Mouse (Mus musculus) lung, postnatal 25 days (tissue): Measurements from ENCODE around the gene 4930402H24Rik.

Experiments
- DNase-seq: peaks from one replicate; pipeline ENCODE4 v3.0.0; 2022; ENCODE audit warnings: low spot score

The 4930402H24Rik gene

DNA sequence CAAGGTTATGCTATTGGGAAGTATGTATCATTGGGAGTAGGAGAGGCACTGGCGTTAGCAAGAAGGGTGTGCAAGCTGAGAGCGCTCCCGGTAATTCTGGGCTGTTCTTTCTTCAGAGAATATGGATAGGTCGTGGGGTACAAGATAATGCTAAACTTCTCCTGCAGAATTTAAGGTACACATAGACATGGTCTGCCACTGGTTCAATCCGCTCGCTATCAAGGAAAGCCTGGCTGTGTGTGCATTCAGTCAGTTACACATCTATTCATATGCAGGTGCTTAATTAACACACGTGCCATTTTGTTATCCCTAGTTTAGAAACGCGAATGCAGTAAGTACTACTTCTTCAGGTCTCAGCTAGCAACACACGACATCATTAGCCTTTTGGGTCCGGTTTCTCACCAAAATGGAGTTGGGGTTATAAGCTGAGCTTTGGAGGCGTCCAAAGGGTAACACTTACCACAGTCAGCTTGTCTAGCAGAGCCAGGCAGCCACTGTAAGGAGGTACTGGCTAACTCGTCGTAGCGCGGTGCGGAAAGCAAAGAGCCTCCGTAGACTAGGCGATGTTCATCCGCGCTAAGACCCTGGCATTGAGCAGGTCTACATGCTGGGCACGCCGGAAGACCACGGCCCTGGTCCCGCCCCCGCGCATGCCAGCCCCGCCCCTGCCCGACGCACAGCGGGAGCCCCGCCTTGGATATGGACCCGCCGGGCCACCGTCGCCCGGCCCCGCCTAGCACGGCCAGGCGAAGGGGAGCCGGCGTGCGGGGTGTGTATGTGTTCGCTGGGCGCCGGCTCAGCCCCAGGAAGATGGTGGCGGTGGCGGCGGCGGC, at the start of gene 4930402H24Rik, which contains the start of gene Atrn:
Gene 4930402H24Rik (minus strand): TSS at position 656 of the 833 bp plus-strand sequence.
Gene Atrn (plus strand): TSS at position 745 of the 833 bp plus-strand sequence.
- DNase-seq = peak; percentile 90

DNA sequence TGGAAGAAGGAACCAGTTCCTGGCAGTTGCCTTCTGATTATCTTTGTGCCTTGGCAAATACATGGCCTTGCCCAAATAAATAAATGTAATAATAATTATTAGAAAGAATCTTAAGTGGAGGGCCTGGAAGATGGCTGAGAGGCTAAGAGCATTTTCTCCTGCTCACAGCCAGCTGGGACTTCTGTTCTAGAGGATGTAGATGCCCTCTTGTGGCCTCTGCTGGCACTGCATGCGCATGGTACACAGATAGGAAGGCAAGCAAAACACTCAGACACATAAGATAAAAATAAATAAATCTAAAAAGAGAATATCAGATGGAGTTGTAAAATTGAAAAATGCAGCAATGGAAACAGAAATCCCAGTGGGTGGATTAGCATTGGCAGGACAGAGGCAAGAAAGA, 44.3 kb upstream of the 4930402H24Rik start:
- peak; percentile 85 for DNase-seq

DNA sequence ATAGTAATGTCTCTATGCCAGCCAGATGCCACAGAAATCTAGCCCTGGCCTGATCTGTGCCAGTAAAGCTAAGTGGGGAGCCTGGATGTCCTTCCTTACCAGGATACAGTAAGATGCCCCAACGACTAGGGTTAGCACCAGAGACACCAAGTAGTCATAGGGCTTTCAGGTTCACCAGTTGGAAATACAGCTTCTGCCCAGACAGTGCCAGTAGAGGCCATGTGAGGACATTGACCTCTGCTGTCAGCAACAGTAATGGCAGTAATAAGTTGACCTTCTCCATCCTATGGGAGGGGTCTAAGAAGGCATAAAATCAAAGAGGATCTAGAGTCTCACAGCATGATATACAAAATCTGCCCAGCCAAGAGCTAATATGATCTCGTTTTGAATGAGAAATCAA, 43.6 kb upstream of the 4930402H24Rik start:
- no peak for DNase-seq

DNA sequence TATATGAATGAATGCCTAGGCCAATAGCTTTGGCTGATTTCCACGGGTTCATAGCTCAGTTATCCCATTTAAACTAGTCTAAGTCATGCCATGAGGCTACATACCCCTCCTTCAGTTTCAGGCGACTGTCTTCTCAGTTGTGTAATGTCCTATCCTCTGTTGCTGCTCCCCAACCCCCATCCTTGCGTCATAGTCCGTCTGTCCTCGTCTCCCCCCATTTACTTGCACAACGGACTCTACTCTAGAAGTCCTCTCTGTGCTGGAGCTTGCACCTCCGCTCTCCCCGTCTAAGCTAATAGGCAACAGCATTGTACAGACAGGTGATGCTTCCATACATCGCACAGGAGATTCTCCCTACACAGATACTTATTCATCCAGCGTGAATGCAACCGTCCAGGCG, 26.7 kb upstream of the 4930402H24Rik start:
- DNase-seq = peak; percentile 46

DNA sequence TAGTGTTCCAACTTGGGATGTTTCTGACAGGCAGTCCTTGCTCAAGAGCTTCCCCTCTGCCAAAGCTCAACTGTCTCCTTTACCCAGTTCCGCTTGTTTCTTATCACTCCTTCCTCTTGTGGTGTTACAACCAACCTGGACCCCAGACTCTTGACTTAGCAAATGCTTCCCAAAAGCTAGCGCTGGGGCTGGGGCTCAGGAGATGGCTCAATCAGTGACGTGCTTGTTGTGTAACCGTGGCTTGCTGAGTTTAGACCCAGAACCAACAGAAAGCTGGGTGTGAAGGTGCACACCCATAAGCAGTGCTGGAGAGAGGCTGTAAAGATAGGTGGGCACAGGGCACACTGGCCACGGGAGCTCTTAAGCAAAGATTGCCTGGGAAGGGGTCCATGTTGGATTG, 23.8 kb upstream of the 4930402H24Rik start:
- DNase-seq = no peak

DNA sequence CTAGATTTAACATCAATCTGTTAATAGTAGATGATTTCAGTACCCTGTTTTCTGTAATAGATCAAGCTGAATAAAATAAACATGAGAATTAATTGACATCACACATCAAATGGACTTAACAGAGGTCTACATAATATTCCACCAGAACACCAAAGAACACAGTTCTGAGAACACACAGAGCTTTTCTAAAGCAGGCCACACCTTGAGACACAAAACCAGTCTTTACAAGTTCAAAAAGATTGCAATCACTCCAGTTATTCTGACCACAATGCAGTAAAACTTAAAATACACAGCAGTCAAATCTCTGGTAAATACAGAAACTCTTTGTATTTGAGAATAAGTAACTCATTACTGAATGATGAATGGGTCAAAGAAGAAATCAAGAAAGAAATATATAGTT, 22.3 kb upstream of the 4930402H24Rik start:
- DNase-seq = no peak

DNA sequence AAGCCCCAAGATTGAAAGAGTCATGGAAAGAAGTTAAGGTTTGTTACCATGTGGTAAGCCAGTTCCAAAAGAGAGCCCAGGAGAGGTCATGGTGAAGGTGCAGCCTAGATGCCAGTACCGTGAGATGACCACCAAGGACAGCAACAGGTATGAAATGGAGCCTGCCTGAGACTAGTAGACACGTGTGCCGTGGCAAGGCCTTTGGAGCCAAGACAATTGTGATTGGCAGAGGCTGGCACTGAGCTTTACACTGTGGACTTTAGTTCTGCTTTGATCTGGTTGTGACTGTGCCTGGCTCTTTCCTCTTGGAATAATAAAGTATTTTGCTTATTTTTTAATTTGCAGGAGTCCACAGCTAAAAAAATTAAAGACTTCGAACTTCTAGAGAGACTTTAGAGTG, 21.8 kb upstream of the 4930402H24Rik start:
- DNase-seq = no peak

DNA sequence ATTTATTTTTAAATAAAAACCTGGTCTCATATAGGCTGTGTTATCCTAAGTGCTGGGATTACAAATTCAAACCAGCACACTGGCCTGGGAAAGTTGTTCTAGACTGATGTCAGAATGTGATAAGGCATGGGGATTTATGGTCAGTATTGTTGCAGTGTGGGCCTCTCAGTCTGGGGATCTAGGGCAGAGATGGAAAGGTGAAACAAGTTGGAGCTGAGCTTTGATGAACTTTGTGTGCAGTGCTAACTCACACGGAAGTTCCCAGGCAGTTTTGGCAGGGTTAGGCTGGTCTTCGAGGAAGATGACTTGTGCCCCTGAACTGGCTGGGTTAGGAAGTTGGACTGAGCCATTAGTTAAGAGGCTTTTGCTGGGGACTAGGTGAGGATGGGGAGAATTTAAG, 18.7 kb upstream of the 4930402H24Rik start:
- DNase-seq = no peak

DNA sequence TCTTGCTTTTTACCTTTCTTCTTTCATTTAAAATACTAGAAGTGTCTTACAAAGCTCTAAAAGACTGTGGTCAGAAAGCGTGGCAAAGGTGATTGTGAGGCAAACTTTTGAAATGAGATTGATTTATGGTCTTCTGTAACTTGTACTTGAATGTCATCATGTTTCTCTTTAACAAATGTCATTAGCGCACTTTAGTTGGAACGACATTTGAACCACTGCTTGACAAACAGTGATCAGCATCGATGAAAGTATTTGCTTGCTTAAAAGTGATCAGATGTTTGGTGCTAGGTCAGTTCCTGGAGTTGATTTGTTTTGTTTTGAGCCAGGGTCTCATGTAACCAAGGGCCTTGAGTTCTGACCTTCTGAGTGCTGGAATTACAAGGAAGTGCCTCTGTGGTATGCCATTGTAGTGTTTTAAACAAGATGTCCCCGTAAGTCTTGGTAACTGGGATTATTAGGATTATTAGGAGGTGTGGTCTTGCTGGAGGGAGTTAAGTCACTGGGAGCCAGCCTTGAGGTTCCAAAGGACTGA, 12.9 kb upstream of the 4930402H24Rik start:
- no peak for DNase-seq

DNA sequence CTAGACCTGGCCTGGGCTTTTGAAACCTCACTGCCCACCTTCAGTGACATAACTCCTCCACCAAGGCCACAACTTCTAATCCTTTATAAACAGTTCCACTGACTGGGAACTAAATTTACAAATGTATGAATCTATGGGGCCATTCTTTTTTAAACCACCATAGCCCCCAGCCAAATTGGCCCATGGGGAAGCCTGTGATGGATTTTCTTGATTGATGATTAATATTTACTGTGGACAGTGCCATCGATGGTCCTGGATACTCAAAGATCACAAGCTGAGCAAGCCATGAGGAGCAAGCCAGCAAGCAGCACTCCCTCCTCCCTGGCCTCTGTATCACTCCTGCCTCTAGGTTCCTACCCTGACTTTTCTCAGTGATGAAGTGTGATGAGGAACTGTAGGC, 11.5 kb upstream of the 4930402H24Rik start:
- DNase-seq = no peak

DNA sequence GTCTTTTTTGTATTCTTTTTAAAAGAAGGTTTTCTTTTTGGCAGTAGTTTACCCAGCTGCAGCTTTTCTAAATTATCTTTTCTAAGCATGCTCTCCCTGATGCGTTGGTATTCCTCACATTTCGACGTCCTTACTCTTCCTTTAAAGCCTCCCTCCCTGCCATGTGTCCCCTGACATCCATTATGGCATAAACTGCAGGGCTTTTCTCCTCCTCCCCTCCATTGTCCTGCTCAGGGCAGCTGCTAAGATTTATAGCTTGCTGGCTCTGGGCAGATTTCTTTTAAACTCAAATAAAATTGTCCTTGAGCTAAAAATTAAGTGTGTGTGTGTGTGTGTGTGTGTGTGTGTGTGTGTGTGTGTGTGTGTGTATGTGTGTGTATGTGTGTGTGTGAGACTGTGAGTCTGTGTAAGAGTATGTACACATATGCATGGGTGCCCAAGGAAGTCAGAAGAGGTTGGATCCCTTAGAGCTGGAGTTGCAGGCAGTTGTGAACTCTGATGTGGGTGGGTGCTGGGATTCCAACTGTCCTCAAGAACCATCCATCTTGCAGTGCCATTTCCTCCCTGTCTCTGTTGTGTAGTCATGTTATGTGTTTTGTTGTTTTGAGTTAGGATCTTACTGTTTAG, 10.4 kb upstream of the 4930402H24Rik start:
- DNase-seq = no peak

DNA sequence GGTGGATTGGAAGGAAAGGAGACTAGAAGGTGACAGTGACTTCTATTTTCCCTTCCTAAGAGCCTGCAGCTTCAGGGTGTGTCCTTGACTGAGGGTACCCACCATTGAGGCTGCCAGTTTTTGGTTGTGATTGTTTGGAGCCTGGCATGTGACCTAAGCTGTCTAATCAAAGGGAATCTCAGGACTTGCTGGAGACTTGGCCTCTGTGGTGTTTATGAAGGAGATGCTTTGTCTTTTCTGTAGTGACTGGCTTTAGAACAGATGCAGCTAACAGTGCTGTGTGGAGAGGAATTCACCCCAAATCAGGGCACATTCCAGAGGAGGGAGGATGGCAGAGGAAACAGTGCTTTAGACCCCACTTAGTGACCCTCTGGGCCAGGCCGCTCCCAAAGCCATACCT, 8.7 kb upstream of the 4930402H24Rik start:
- peak; percentile 25 for DNase-seq

DNA sequence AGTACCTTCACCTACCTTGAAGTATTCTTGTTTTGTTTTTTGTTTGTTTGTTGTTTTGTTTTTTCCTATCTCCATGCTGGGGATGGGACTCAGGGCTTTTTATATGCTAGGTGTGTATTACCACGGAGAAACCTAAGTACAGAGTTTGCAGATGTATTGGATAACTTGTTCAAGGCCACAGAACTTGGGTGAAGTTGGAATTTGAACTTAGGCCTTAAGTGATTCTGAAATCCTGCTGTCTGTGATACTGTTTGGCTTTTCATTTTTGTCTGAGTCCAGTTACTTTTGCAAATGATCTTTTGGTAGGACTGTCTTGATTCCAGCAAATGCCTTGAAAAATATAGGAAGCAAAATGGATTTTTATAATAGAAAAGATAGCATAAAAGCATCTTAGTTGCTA, 5.5 kb upstream of the 4930402H24Rik start:
- no peak for DNase-seq

DNA sequence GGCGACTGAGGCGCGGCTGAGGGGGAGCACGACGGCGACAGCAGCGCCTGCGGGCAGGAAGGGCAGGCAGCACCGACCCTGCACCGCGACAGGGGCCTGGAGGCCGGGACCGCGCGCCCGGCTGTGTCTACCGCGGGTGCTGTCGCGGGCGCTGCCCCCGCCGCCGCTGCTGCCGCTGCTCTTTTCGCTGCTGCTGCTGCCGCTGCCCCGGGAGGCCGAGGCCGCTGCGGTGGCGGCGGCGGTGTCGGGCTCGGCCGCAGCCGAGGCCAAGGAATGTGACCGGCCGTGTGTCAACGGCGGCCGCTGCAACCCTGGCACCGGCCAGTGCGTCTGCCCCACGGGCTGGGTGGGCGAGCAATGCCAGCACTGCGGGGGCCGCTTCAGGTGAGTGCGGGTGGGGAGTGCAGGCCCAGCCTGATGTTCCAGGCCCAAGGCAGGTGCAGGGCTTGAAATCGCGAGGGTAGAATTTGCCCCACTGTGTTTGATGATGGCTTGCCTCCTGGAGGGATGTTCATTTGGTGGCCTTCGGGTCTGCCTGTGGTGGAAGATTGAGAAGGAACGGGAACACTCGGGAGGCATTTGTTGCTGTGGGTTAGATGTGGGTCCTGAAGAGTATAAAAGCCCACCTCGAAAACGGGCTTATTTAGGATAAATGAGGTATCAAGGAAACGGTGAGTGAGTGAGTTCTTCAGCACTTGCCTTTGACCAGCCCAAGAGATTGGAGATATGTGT, 544 bp upstream of the 4930402H24Rik start:
- peak; percentile 1 for DNase-seq

DNA sequence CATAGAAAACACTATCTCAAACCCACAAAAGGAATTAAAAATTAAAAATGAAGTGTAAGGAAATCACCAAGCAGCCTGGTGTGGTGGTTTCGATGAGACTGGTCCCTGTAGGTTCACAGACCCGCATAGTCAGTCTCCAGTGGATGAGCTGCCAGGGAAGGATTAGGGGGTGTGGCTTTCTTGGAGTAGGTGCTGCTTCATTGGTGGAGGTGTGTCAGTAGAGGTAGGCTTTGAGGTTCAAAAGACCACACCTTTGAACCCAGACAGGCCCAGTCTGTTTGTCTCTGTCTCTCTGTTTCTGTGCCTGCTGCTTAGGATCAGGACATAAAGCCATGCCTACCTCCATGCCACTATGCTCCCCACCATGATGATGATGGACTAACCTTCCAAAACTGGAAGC, 7.4 kb downstream of the 4930402H24Rik start:
- no peak for DNase-seq

DNA sequence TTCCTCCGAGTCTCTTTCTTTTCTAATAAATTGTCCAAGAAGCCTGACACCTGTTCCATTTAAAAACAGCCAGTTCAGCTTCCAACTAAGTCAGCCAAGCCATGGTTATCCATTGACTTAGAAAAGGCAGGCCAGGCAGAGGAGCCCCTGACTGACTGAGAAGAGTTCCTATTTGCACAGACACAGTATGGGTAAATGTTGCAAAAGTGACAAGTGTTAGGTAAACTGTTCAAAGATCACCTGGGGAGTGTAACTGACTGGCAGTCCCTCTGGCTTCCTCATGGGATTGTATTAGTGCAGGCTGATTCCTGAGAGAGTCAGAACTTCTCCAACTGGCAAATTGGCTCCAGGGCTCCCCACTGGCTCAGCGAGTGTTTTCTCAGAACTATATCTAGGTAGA, 8.3 kb downstream of the 4930402H24Rik start:
- no peak for DNase-seq

DNA sequence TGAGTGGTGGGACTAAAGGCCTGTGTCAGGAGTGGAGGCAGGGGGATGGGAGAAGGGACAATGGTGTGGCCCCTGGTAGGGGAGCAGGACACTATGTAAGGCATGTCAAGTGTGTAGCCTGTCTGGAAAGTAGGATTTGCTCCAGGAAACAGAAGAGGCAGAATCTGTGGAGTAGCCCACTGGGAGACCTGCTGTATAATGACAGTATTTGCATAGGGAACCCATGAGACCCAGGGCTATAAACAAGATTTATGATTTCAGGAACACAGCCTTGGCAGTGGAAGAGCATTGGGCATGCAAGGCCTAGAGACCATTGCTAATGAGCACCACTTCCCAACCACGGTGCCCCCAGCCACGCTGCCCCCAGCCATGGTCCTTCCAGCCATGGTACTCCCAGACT, 9.3 kb downstream of the 4930402H24Rik start:
- no peak for DNase-seq

DNA sequence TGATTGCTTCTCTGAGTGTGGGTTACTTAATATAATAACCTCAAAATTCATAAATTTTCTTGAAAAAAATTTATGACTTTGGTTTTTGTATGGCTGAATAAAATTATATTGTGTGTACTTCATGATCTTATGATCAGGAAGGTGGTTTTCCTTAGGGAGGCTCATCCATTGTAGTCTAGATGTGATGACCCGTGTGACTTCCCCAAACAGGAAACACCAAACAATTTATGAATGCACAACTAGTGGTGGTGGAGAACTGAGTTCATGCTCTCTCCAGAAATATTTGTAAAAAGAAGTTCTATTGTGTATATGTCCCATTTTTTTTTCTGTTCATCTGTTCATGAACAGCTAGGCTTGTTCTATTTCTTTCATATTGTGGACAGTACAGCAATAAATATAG, 18.8 kb downstream of the 4930402H24Rik start:
- DNase-seq = no peak

DNA sequence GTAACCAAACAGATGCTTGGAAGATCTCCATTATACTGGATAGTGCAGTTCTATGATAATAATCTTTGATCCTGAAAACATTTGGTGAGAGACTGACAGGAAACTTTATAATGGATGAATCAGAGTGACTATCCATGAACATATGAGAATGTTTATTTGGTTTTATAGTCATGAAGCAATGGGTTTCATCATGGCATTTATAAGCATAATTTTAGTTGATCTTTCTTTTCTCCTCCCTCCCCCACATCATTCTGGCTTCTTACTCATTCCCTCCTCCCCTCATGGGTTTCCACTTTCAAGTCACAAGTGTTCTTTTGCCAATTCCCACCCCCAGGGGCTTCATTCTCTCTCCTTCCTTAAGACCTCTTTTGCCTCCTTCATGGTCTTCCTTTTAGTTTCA, 19.2 kb downstream of the 4930402H24Rik start:
- DNase-seq = no peak

DNA sequence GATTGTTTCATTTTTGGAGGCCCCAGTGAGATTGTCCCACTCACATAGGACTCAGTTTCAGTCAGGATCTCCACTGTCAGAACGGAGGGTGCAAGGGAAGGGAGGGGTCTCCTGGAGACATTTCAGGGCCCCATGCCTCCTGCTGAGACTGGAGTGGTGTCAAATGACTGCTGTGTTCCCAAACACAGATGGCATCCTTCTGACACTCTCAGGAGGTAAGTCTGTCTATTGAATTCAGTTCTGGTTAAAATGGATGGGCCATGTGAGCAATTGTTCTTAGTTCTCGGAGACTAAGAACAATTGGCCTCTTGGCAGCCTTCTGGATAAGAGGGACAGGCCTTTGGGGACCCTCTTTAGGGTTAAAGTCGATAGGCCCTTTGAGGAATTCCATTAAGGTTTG, 28.8 kb downstream of the 4930402H24Rik start:
- DNase-seq = no peak

DNA sequence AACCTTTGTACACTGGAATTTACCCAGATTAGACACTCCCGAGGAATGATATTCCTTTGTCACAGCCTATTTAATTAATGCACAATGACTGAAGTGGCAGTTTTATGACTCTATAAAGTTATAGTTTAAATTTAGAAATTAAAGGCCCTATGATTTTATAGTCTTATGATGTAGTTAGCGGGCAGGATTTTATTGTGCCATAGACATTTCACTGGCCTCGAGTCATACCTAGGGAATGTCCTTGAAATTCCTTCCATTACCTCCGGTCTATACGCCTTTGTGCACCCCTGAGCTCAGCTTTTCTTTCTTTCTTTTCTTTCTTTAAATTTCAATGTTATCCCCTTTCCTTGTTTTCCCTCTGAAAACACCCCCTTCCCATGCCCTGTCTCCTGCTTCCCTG, 35.3 kb downstream of the 4930402H24Rik start:
- DNase-seq = no peak

DNA sequence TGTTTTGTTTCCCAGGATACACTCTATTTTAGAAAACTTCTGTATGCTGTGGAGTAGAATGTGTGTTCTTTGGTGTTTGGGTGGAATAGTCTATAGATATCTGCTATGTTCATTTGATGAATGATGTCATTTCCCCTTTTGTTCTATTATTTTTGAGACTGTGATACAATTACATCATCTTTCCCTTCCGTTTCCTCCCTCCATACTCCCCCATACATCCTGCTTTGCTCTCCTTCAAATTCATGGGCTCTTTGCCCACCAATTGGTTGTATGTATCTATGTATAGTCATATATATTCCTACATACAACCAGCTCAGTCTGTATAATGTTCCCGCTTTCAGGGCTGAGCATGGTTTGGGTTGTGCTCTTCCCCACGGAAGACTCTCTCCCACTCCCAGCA, 44.1 kb downstream of the 4930402H24Rik start:
- no peak for DNase-seq

DNA sequence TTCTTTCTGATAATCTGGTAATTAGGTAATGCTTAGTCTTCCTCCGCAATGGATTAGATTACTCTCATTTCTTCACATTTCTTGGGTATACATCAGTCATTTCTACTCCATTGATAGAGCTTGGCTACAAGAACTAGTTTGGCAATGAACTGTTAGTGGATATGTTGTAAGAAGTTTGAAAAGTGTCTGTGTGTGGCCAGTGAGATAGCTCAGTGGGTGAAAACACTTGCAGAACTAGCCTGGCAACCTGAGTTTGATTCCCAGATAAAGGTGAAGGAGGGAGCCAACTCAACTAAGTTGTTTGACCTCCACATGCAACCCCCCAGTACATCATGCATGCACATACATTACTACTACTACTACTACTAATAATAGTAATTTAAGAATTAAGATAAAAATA, 53.2 kb downstream of the 4930402H24Rik start:
- DNase-seq = no peak
